Mouse (Mus musculus) thymus, postnatal 10 days (tissue): Measurements from ENCODE around the gene Shpk.

ENCODE experiments used
- DNase-seq, 2 experiments: peaks; one replicate each; pipeline ENCODE4 v3.0.0; 2021; ENCODE audit warnings: low spot score in 2 of 2

The Shpk gene

DNA sequence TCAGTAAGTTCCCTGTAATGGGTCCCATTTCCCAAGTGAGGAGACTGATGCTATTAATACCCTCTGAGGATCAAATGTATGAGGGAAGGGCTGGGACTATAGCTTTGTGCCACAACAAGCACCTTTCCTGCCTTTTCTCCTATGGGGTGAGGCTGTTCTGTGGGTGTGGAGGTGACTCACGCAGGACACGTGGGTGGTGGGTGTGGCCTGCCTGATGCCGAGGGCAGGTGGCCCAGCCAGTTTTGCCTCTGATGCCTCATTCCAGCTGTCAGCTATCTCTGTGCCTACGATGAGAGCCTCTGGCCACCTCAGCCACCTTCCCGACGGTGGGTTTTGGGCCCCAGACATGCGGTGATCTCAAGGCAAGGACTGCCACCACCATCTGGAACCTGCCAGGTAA is 68.0 kb downstream of the Shpk start, which contains the start of gene Trpv3:
Gene Trpv3 (plus strand): TSS at position 122 of the 400 bp plus-strand sequence.
- no peak for DNase-seq
